Mouse (Mus musculus) stomach, postnatal 0 days (tissue): Measurements from ENCODE around the gene Csrnp1.

Experiments
- CTCF ChIP-seq: IDR thresholded peaks from 2 replicates; pipeline ENCODE4 v1.5.1; 2016; ENCODE audit warnings: antibody characterized with exemption, low read depth, mild to moderate bottlenecking, moderate library complexity
- EP300 ChIP-seq: optimal IDR thresholded peaks from 2 replicates; pipeline ENCODE3; 2016; ENCODE audit warnings: antibody characterized with exemption

DNA sequence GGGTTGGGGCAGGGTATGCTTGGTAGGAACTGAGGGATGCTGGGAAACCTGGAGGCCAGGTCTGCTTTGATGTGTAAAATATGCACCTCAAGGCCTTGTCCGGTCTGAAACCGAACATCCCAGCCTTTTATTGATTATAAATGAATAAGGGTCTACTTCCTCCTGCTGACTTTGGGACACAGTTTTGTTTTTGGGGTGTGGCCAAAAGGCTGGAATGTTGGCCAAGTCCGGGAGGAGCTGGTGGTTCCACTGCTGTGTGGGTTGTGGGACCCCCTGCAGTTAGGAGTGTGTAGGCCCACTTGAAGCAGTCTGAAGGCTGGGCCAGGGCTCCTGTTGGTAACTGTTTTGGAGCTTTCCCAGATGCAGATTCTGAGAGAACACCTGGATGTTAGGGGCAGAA, 21.5 kb upstream of the Csrnp1 start:
- peak; percentile 12; the same call in 1 of the 2 replicates for TF ChIP-seq CTCF
- TF ChIP-seq EP300, result no peak
